Mouse (Mus musculus): ENCODE measurements at regions not wholly inside any gene's neighbourhood (a gene's known extent, or its start where the extent isn't known, plus 50 kb on each side); places are given as distances from the start of the nearest gene placed in this dataset.

DNA sequence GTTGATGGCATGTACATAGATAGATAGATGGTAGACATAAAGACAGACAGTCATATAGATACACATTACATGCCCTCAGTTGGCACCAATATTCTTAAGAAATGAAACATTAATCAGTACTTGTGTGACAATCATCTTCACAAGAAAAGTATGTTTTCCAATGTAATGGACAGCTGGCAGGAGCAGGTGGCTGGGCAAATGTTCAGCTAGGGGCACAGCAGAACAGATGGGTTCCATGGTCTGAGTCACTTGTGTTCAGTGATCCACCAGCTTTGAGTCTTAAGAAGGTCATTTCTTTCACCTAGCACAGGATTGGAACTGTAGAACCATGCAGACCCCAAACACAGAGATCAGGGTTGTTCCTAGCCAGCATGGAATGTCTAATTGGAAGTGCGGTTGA, 2631.2 kb upstream of the 5930422O12Rik start:
- Histone ChIP-seq H3K4me3 (ENCODE audit: low read depth, low read length) (no peak overlapping the region), H3K4me1 (ENCODE audit: control insufficient read depth, insufficient read depth, low read length) (no peaks in the 10 kb centered on the region), H3K9ac (ENCODE audit: low read depth, low read length) (no peak overlapping the region), H3K27me3 (replicated peaks; ENCODE audit: control insufficient read depth, insufficient read depth, low read length) (no peaks in the 10 kb centered on the region), H3K4me2 (ENCODE audit: low read depth, low read length) (no peak overlapping the region), H3K36me3 (ENCODE audit: control insufficient read depth, insufficient read depth, low read length) (no peaks in the 10 kb centered on the region), H3K9me3 (ENCODE audit: control insufficient read depth, low read length) (no peaks in the 10 kb centered on the region), H3K27ac (replicated peaks; ENCODE audit: low read depth, low read length) (no peak overlapping the region)
- DNase-seq (ENCODE audit: low spot score) = no peak
- WGBS = 100% methylated on average over 1 of the region's 1 CpGs
- ATAC-seq (ENCODE audit: low read depth) = no peak

DNA sequence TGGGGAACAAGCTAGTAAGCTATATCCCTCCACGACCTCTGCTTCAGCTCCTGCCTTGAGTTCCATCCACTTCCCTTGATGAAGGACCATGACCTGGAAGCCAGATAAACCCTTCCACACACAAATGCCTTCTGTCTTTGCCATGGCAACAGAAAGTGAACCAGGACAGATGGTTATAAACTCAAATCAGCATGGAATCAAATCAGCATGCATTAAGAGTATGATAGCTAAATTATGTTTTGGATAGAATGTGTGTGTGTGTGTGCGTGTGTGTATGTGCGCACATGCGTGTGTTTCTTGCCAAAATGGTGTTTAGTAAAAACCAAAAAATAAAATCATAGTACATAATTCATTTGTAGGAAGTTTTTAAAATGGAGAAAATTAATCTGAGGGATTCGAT, 2611.5 kb upstream of the 5930422O12Rik start:
- 89% methylated on average over 5 of the region's 5 CpGs for WGBS
- Histone ChIP-seq H3K9me3 (ENCODE audit: control insufficient read depth, low read length) (no peaks in the 10 kb centered on the region), H3K9ac (ENCODE audit: low read depth, low read length) (no peak overlapping the region), H3K27me3 (replicated peaks; ENCODE audit: control insufficient read depth, insufficient read depth, low read length) (no peaks in the 10 kb centered on the region), H3K36me3 (ENCODE audit: control insufficient read depth, insufficient read depth, low read length) (no peaks in the 10 kb centered on the region), H3K27ac (replicated peaks; ENCODE audit: low read depth, low read length) (no peak overlapping the region), H3K4me2 (ENCODE audit: low read depth, low read length) (no peak overlapping the region), H3K4me3 (ENCODE audit: low read depth, low read length) (no peak overlapping the region), H3K4me1 (ENCODE audit: control insufficient read depth, insufficient read depth, low read length) (no peaks in the 10 kb centered on the region)
- no peak for DNase-seq (ENCODE audit: low spot score)
- no peak for ATAC-seq (ENCODE audit: low read depth)

- ATAC-seq (ENCODE audit: low read depth) (peak; percentile 81; the same call in 1 of the 2 replicates), DNase-seq (ENCODE audit: low spot score) (peak; percentile 48)
- H3K4me1 ChIP-seq (ENCODE audit: control insufficient read depth, insufficient read depth, low read length) = no peaks in the 10 kb centered on the region
- peak overlapping the region; percentile 32; the same call in 1 of the 2 replicates for H3K4me2 ChIP-seq (ENCODE audit: low read depth, low read length)
- no peaks in the 10 kb centered on the region for H3K36me3 ChIP-seq (ENCODE audit: control insufficient read depth, insufficient read depth, low read length)
- no peak overlapping the region for H3K27ac ChIP-seq (replicated peaks; ENCODE audit: low read depth, low read length)
- H3K4me3 ChIP-seq (ENCODE audit: low read depth, low read length) = no peak overlapping the region
- 47% methylated on average over 25 of the region's 25 CpGs for WGBS
- no peaks in the 10 kb centered on the region for H3K9me3 ChIP-seq (ENCODE audit: control insufficient read depth, low read length)
- no peaks in the 10 kb centered on the region for H3K27me3 ChIP-seq (replicated peaks; ENCODE audit: control insufficient read depth, insufficient read depth, low read length)
- no peak overlapping the region for H3K9ac ChIP-seq (ENCODE audit: low read depth, low read length)
These were observed 2605.5 kb upstream of the 5930422O12Rik start for GRCm38 (mm10) chr8:30822835-30823587.

- Histone ChIP-seq H3K27me3 (replicated peaks; ENCODE audit: control insufficient read depth, insufficient read depth, low read length) (no peaks in the 10 kb centered on the region), H3K27ac (replicated peaks; ENCODE audit: low read depth, low read length) (no peak overlapping the region), H3K9me3 (ENCODE audit: control insufficient read depth, low read length) (no peaks in the 10 kb centered on the region), H3K9ac (ENCODE audit: low read depth, low read length) (no peak overlapping the region), H3K4me1 (ENCODE audit: control insufficient read depth, insufficient read depth, low read length) (no peaks in the 10 kb centered on the region), H3K4me2 (ENCODE audit: low read depth, low read length) (peak overlapping the region; percentile 32; the same call in 1 of the 2 replicates), H3K36me3 (ENCODE audit: control insufficient read depth, insufficient read depth, low read length) (no peaks in the 10 kb centered on the region), H3K4me3 (ENCODE audit: low read depth, low read length) (no peak overlapping the region)
- ATAC-seq (ENCODE audit: low read depth) (no peak), DNase-seq (ENCODE audit: low spot score) (no peak)
- WGBS = 80% methylated on average over 11 of the region's 11 CpGs
These were observed 2604.9 kb upstream of the 5930422O12Rik start for GRCm38 (mm10) chr8:30823588-30823938.

DNA sequence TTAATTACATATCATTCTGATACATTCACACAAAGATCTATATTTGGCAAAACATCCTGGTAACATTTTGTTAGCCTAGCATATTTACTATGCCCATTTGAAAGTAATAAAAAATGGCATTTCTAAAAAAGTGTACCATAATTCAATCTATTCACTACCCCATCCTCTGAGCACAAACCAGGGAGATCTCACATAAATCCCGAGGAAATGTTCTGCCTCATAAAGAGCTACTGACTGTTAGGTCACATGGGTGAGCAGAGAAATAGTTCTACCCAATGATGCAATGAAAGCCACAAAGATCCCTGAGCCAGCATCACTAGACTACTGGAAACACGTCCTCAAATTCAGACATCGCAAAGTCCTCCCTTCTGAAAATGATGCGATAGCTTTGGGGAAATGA, 2602.5 kb upstream of the 5930422O12Rik start:
- Histone ChIP-seq H3K9me3 (ENCODE audit: control insufficient read depth, low read length) (no peaks in the 10 kb centered on the region), H3K4me3 (ENCODE audit: low read depth, low read length) (no peak overlapping the region), H3K27ac (replicated peaks; ENCODE audit: low read depth, low read length) (no peak overlapping the region), H3K36me3 (ENCODE audit: control insufficient read depth, insufficient read depth, low read length) (no peaks in the 10 kb centered on the region), H3K4me1 (ENCODE audit: control insufficient read depth, insufficient read depth, low read length) (no peaks in the 10 kb centered on the region), H3K4me2 (ENCODE audit: low read depth, low read length) (no peak overlapping the region), H3K27me3 (replicated peaks; ENCODE audit: control insufficient read depth, insufficient read depth, low read length) (no peaks in the 10 kb centered on the region), H3K9ac (ENCODE audit: low read depth, low read length) (no peak overlapping the region)
- no peak for DNase-seq (ENCODE audit: low spot score)
- WGBS = 78% methylated on average over 4 of the region's 4 CpGs
- ATAC-seq (ENCODE audit: low read depth) = no peak

GRCm38 (mm10) chr8:30838056-30838455, 2590.5 kb upstream of the 5930422O12Rik start:
- no peaks in the 10 kb centered on the region for H3K36me3 ChIP-seq (ENCODE audit: control insufficient read depth, insufficient read depth, low read length)
- WGBS = 83% methylated on average over 8 of the region's 8 CpGs

GRCm38 (mm10) chr8:30840064-30840463, 2588.4 kb upstream of the 5930422O12Rik start:
- H3K4me3 ChIP-seq (ENCODE audit: low read depth, low read length) = no peak overlapping the region
- H3K9me3 ChIP-seq (ENCODE audit: control insufficient read depth, low read length) = no peaks in the 10 kb centered on the region
- H3K27me3 ChIP-seq (replicated peaks; ENCODE audit: control insufficient read depth, insufficient read depth, low read length) = no peaks in the 10 kb centered on the region
- no peak overlapping the region for H3K4me2 ChIP-seq (ENCODE audit: low read depth, low read length)
- ATAC-seq (ENCODE audit: low read depth) (peak; percentile 50; the same call in 1 of the 2 replicates), DNase-seq (ENCODE audit: low spot score) (peak; percentile 42)
- no peak overlapping the region for H3K27ac ChIP-seq (replicated peaks; ENCODE audit: low read depth, low read length)
- whole genome bisulfite sequencing = 40% methylated on average over 8 of the region's 8 CpGs
- H3K36me3 ChIP-seq (ENCODE audit: control insufficient read depth, insufficient read depth, low read length) = no peaks in the 10 kb centered on the region
- H3K9ac ChIP-seq (ENCODE audit: low read depth, low read length) = no peak overlapping the region
- H3K4me1 ChIP-seq (ENCODE audit: control insufficient read depth, insufficient read depth, low read length) = no peaks in the 10 kb centered on the region

More at GRCm38 (mm10) chr8:30838056-30838455, 2590.5 kb upstream of the 5930422O12Rik start:
- H3K27me3 ChIP-seq (replicated peaks; ENCODE audit: control insufficient read depth, insufficient read depth, low read length) = no peaks in the 10 kb centered on the region
- ATAC-seq (ENCODE audit: low read depth) (no peak), DNase-seq (ENCODE audit: low spot score) (no peak)
- no peaks in the 10 kb centered on the region for H3K4me1 ChIP-seq (ENCODE audit: control insufficient read depth, insufficient read depth, low read length)
- H3K9ac ChIP-seq (ENCODE audit: low read depth, low read length) = no peak overlapping the region
- no peaks in the 10 kb centered on the region for H3K9me3 ChIP-seq (ENCODE audit: control insufficient read depth, low read length)
- H3K4me3 ChIP-seq (ENCODE audit: low read depth, low read length) = no peak overlapping the region
- H3K4me2 ChIP-seq (ENCODE audit: low read depth, low read length) = no peak overlapping the region
- H3K27ac ChIP-seq (replicated peaks; ENCODE audit: low read depth, low read length) = no peak overlapping the region

- no peak for ATAC-seq (ENCODE audit: low read depth)
- Histone ChIP-seq H3K36me3 (ENCODE audit: control insufficient read depth, insufficient read depth, low read length) (no peaks in the 10 kb centered on the region), H3K27me3 (replicated peaks; ENCODE audit: control insufficient read depth, insufficient read depth, low read length) (no peaks in the 10 kb centered on the region), H3K4me1 (ENCODE audit: control insufficient read depth, insufficient read depth, low read length) (no peaks in the 10 kb centered on the region), H3K27ac (replicated peaks; ENCODE audit: low read depth, low read length) (no peak overlapping the region), H3K4me3 (ENCODE audit: low read depth, low read length) (no peak overlapping the region), H3K4me2 (ENCODE audit: low read depth, low read length) (no peak overlapping the region), H3K9ac (ENCODE audit: low read depth, low read length) (no peak overlapping the region), H3K9me3 (ENCODE audit: control insufficient read depth, low read length) (no peaks in the 10 kb centered on the region)
- DNase-seq (ENCODE audit: low spot score) = peak; percentile 16
- 45% methylated on average over 4 of the region's 4 CpGs for WGBS
These were observed 2565.5 kb upstream of the 5930422O12Rik start for GRCm38 (mm10) chr8:30863017-30863416.

DNA sequence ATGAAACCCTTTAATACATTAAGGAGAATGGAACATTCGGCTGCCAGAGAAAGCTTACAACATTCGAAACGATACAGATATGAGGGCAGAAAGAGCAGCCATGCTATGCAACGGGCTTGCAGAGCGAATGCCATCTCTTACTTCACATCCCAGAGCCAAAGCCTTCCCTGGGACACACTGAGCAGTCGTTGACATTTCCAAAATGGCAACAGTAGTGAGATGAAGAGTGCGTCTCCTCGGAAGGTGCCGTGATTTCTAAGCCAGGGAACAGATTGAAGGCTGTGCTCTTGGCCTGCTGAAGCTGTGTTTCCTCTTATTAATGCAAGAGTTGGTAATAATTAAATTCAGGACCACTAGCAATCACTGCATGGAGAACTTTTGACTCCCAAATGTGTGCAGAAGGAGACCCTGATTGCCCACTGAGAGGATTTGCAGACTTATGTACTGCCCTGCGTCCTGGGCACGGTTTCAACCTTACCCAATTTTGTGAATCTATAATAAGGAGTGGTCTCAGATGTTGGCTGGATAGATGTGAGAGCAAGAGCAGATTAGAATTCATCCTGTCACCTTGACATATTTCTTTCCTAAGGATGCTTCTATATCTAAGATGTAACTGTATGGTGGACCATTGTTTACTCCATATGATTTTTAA, 2522.3 kb upstream of the 5930422O12Rik start:
- ATAC-seq (ENCODE audit: low read depth) (no peak), DNase-seq (ENCODE audit: low spot score) (no peak)
- Histone ChIP-seq H3K36me3 (ENCODE audit: control insufficient read depth, insufficient read depth, low read length) (no peaks in the 10 kb centered on the region), H3K27ac (replicated peaks; ENCODE audit: low read depth, low read length) (no peak overlapping the region), H3K4me1 (ENCODE audit: control insufficient read depth, insufficient read depth, low read length) (no peaks in the 10 kb centered on the region), H3K9ac (ENCODE audit: low read depth, low read length) (no peak overlapping the region), H3K9me3 (ENCODE audit: control insufficient read depth, low read length) (no peaks in the 10 kb centered on the region), H3K4me3 (ENCODE audit: low read depth, low read length) (no peak overlapping the region), H3K4me2 (ENCODE audit: low read depth, low read length) (no peak overlapping the region), H3K27me3 (replicated peaks; ENCODE audit: control insufficient read depth, insufficient read depth, low read length) (no peaks in the 10 kb centered on the region)
- WGBS = 87% methylated on average over 11 of the region's 11 CpGs

All from embryonic facial prominence, embryonic 14.5 days (tissue).